Mouse (Mus musculus): ENCODE results near the gene Arhgdia. TPM values are rescaled to one million over a fixed set of nuclear protein-coding genes. Genes with fewer than 3 reads are reported as not detected.
"Not testable (repeated sequence)": the region's sequence is repeated elsewhere in the genome, so short reads cannot be mapped to it uniquely, and the experiment has no call there.

The Arhgdia gene
- total RNA-seq, 2 experiments from 2014 or later = 266 to 282 TPM

DNA sequence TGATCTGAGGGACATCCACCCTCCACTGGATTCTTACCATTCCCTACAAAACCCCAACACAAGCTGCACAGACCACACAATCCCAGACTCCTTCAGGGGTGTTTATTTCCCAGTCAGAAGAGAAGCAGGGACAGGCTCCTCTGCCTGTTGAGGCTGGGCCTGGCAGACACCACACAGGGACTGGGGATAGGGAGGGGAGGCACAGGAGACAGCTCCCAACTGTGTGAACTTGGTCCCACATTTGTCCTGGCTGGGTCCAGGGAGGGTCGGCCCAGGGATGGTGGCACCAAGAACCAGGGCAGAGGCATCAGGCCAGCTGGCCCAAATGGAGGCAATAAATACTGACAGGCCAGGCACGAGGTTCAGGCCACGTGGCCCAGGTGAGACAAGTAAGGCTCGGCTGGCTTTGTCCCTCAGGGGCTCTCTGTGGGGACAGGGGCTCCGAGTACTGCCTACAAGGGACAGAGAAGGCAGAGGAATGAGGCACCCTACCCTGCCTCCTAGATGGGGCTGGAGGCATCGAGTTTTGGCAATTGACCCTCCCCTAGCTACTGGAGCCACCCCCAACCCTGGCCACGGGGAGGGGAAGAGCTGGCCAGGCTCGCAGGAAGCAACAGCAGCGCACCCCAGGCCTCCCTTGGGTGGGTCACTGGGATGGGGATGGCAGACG lies 3.3 kb downstream of the Arhgdia start:
- DNase-seq = no peak

DNA sequence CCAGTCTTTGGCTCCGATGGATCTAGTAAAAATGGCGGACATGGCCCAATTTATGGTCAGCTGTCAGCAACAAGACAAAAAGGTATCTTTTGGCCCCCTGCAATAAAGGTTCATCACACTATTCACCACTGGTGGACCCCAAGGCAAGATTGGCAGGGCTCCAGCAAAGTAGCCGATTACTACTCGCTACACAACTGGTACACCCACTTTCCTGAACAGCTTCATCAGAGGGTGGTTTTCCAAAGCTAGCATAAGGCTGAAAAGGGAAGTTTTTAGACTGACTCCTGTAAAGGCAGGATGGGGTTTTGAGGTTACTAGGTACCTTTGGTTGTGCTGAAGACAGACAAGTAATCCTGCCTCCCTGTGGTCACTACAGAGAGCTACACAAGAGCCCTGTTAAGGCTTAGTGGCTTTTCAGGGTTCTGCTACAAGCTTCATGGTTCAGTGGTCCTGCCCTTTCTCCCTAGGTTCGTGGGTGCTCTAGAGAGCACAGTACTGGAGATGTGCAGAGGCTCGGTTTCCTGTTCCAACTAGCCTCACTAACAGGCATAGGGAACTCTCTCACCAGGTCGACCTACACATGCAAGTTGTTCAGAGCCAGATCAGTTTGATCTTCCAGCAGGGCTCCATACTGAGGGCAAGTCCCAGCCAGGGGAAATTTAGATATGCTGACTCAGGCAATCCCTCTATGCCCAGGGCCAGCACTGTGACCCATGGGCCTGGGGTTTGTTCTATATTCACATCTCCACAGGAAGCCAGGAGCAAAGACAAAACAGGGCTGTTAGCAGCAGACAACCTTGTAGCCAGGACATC lies 4.0 kb downstream of the Arhgdia start:
- DNase-seq = no peak

- DNase-seq = no peak
Observed at GRCm38 (mm10) chr11:120576365-120576981, 5.0 kb downstream of the Arhgdia start.

GRCm38 (mm10) chr11:120575940-120576339 lies 5.5 kb downstream of the Arhgdia start:
- DNase-seq = no peak

DNA sequence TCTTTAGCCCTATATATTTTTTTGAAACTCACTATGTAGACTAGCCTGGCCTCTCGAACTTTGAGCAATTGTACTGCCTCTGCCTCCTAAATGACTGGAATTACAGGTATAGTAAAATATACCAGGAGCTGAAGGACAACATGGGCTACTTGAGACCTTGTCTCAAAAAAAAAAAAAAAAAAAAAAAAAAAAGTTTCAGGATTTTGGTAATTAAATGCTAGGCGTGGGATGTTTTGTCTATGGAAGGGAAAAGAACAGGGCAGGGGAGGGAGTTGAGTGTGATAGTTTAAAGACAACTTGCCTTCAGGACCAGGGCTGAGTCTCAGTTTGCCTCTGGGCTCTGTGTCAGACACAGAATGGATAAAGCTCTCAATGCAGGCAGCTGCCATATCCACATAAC lies 6.4 kb downstream of the Arhgdia start:
- DNase-seq = no peak

DNA sequence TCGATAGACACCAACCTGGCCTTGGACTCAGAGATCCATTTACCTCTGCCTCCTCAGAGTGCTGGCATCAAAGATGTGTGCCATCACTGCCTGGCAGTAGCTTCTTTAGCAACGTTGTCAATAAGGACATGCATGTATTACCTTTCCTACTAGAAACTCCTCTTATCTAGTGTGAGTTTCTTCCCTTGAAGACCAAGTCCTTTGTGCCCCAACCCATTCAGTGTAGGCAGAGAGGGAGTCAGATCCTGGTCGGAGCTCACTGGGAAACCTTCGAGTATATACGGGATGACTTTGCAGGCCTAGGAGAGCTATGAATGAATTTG lies 7.2 kb downstream of the Arhgdia start:
- DNase-seq = no peak

DNA sequence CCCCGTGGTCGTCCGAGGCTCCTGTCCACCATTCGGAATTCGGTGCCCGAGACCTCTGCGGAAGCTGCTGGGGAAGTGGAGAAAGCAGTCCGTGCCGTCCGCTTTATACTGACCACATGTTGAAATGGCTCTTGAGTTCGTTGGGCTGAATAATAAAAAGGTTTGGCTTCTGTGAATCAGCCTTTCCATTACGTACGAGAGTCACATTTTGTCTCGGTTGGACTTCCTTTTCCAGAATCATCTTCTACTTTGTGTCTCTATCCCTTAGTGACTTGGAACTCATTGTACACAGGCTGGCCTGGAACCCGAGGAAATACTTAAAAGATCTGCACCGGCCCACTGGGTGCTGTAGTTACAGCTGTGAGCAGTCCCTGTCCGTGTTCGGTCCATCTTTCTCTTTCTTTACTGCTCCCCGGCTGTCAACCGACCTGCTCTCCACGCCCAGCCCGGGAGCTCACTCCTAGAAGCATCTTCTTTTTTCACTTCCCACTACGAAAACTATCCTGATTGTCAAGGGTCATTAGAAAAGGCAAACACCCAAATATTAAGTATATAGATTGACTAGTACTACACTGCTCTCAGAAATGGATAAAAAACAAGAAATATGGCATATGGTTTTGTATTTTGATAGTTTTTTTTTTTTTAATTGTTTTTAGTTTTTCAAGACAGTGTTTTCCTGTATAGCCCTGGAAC lies 7.7 kb downstream of the Arhgdia start:
- DNase-seq = no peak

DNA sequence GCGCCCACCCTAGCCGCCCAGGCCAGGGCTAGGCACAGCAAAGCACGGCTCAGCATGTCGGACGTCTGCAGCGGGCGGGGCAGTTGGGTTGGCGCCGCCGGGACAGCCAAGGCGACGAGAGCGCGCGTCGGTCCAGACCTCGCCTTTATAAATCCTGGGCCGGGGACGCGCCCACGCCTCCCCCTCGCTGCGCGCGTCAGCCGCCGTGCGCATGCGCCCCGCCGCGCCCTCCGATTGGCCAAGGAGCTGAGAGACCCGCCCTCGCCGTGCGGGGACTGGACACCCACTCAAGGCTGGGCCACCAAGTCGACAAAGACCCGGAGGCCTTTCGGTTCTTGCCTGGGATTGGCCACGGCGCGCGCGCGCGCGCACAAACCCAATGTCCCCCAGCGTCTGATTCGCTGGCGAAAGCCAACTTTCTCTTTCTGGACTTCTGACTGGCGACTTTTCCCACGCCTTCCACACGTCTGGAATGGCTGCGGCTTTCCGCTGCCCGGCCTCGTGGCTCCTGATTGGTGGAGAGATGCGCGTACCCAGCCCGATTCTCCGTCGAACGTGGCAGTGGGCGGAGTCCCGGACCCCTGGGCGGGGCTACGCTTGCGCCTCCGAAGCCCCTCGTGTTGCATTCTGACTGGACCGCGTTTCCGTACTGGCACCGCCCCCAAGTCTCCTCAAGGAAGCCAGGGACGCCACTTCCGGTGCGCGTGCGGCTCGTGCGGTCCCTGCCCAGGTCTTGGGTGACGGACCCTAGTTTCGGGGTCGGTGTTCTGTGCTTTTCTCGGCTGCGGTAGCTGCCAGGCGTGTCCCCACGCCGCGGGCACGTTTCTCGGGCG lies 8.5 kb downstream of the Arhgdia start, which contains the start of gene P4hb:
Gene P4hb, minus strand, starts transcription at position 502 of the 833 bp plus-strand sequence.
- peak; percentile 100 for DNase-seq

GRCm38 (mm10) chr11:120572417-120572751 lies 9.0 kb downstream of the Arhgdia start:
- DNase-seq = no peak

- no peak for DNase-seq
Observed at GRCm38 (mm10) chr11:120571754-120572416, 9.5 kb downstream of the Arhgdia start.

DNA sequence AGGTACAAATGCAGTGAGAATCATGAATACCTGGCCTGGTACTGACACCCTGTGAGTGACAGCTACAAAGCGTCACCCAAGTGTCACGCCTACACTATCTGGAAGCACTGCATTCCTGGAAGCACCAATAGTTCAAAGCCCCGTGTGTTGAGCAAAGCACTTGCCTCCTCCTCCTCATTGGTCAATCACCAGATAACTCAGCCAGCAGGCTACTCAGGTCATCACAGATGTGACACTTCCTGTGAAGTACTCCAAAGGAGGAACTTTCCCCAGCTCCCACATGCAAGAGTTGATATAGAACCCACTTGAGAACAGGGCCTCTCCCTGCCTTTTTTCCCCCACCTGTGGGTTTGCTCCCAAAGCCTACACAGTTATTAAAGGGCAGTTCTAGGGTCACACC lies 10.3 kb downstream of the Arhgdia start:
- no peak for DNase-seq

GRCm38 (mm10) chr11:120568324-120568723 lies 13.1 kb downstream of the Arhgdia start:
- no peak for DNase-seq

- no peak for DNase-seq
Observed at GRCm38 (mm10) chr11:120565114-120565513, 16.3 kb downstream of the Arhgdia start.

DNA sequence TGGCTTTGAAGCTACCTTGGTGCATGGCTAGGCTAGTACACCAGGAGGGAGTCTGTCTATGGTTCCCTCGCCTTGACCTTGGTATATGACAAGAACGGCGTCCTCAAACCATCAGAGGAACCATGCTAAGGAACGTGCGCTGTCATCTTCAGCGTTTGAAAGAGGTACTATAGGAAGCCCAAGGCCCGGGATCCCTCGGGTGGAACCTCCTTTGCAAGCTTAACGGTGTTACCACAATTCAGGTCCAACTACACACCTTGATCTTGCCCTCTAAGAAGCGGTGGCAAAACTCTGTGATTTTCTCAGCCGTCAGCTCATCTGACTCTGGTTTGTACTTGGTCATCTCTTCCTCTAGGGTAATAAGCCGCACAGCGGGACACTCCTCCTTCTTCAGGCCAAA lies 18.5 kb downstream of the Arhgdia start:
- no peak for DNase-seq

- no peak for DNase-seq
Observed at GRCm38 (mm10) chr11:120560952-120561728, 20.3 kb downstream of the Arhgdia start.

DNA sequence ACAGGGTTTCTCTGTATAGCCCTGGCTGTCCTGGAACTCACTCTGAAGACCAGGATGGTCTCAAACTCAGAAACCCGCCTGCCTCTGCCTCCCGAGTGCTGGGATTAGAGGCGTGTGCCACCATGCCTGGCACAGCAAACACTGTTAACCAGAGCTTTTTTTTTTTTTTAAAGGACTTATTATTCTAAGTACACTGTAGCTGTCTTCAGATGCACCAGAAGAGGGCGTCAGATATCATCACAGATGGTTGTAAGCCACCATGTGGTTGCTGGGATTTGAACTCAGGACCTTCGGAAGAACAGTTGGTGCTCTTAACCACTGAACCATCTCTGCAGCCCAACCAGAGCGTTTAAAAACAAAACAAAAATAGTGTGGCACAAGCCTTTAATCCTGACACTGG lies 22.6 kb downstream of the Arhgdia start:
- DNase-seq = not testable (repeated sequence)

- no peak for DNase-seq
Observed at GRCm38 (mm10) chr11:120555260-120555659, 26.2 kb downstream of the Arhgdia start.

DNA sequence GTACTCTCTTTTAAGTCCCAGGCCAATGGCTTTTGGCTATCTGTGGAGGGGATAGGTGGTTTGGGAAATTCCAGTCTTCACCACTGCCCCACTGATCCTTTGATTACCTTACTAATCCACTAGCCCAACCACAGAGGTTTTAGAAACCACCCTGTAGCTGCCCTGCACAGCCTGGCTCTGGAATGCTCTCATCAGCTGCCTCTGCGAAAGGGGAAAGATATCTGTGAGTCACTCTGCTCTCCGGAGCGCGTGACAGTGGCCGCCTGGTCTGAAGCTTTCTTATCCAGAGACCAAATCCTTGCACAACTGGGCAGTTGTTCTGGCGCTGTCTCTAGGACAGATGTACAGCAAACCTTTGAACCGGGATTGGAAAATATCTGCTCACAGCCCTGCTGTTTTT lies 26.6 kb downstream of the Arhgdia start:
- no peak for DNase-seq

GRCm38 (mm10) chr11:120552736-120553135 lies 28.7 kb downstream of the Arhgdia start:
- DNase-seq = no peak

DNA sequence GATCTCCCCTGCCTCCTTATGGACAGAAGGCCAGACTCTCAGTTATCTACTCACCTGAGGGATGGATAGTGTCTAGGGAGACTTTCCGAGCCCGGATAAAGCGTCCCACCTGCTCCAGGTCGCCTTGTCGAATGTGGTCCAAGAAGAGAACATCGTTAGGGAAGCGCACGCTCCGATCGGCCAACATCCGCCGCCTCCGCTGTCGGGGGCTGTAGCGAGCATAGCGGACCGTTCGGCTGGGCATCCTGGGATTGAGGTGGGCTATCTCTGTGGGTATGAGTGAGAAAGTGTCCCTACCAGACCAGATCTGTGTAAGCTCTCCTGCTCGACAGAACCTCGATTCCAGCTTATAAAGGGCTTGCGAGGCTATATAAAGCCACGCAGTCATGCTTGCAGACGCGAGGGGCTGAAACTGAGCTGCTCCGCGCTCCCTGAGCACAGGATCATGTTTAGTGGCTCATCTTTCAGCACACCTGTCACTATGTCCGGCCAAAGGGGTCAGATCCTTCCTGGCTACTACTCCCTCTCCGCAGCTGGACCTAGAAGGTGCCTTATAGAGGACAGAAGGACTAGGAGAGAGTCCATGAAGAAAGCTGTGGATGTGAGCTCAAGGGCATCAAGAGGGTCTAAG lies 30.5 kb downstream of the Arhgdia start, which contains the start of gene Ppp1r27:
Gene Ppp1r27, minus strand, starts transcription at position 323 of the 631 bp plus-strand sequence.
- no peak for DNase-seq
